Mouse (Mus musculus) bone marrow, adult 2 months (tissue): ENCODE measurements at regions not wholly inside any gene's neighbourhood (a gene's known extent, or its start where the extent isn't known, plus 50 kb on each side); places are given as distances from the start of the nearest gene placed in this dataset.

Source experiments
- H3K27ac ChIP-seq: fragments of 200-500 bp; 2 replicates; pipeline ENCODE4 v1.5.1; 2012; ENCODE audit warnings: low read depth, mild to moderate bottlenecking, control low read depth, inconsistent platforms, low read length; ENCODE audit not compliant: control insufficient read depth, poor library complexity, insufficient read depth
- H3K4me1 ChIP-seq: fragments of 200-500 bp; 2 replicates; pipeline ENCODE4 v1.6.1; 2011; ENCODE audit warnings: low read length; ENCODE audit not compliant: control insufficient read depth, insufficient read depth
- H3K4me3 ChIP-seq: fragments of 200-500 bp; replicated peaks from 2 replicates; pipeline ENCODE3; 2011; ENCODE audit warnings: mild to moderate bottlenecking, low read depth, low read length, control low read depth; ENCODE audit not compliant: control insufficient read depth
- CTCF ChIP-seq: fragments of 200-500 bp; IDR thresholded peaks from 2 replicates; pipeline ENCODE4 v1.5.1; 2011; ENCODE audit warnings: low read length, control low read depth; ENCODE audit not compliant: control insufficient read depth, insufficient read depth
- POLR2A ChIP-seq: fragments of 200-500 bp; IDR thresholded peaks from 2 replicates; pipeline ENCODE4 v1.6.1; 2011; ENCODE audit warnings: low read depth, mild to moderate bottlenecking, control low read depth, low read length, borderline replicate concordance; ENCODE audit not compliant: control insufficient read depth
- WGBS: fragments of 180-500 bp; shearing (Covaris S2); methylation state at CpG from one replicate; pipeline ENCODE4 v1.1.7; 2018; 5-methylcytosine and 5-hydroxymethylcytosine counted together

- Histone ChIP-seq H3K27ac (no peak overlapping the region), H3K4me3 (no peak overlapping the region), H3K4me1 (no peaks in the 10 kb centered on the region)
- no peak for TF ChIP-seq POLR2A
- 63% methylated on average over 4 of the region's 4 CpGs for WGBS
Observed at GRCm38 (mm10) chr7:72590351-72591115, 284.1 kb upstream of the Mctp2 start.

DNA sequence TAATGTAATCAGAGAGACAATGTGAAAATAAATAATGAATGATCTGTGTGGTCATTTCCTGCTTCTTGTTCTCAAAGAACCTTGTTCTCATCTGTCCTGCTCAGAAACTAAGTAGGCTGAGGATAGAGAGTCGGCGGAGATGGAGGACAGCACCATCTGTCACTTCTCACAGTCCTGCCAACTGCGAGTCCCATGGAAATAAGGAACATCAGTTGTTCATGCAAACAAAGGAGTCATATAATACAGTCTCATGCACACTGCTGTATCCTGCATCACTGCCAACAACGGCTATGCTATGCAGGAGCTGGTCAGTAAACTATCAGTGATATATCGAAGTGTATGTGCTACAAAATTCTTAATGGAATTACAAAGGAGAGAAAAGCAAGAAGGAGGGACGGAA, 285.7 kb upstream of the Mctp2 start:
- WGBS = 80% methylated on average over 6 of the region's 6 CpGs
- TF ChIP-seq POLR2A (no peak), CTCF (no peak)
- H3K4me3 ChIP-seq = no peak overlapping the region
- H3K27ac ChIP-seq = no peak overlapping the region
- no peaks in the 10 kb centered on the region for H3K4me1 ChIP-seq

DNA sequence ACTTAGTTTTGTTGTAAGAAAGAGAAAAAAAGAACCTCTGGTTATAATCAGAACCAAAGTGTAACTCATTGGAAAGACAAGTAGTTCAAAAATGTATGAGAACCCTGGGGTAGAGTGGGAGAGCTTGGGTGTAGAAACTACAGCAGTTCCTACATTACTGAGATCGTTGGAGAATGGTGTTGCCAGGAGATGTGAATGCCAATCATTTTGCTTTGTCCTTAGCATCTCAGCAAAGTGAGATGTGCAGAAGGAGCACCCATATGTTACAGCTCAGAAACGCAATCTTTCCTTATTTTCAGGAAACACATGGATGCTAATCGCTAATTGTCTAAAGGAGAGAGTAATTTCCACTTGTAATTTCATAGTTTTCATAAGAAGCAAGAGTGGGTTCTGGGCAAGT, 286.2 kb upstream of the Mctp2 start:
- no peak overlapping the region for H3K27ac ChIP-seq
- no peaks in the 10 kb centered on the region for H3K4me1 ChIP-seq
- TF ChIP-seq POLR2A (no peak), CTCF (no peak)
- 78% methylated on average over 3 of the region's 3 CpGs for WGBS
- no peak overlapping the region for H3K4me3 ChIP-seq

GRCm38 (mm10) chr7:72593259-72593658, 286.9 kb upstream of the Mctp2 start:
- H3K4me1 ChIP-seq = no peaks in the 10 kb centered on the region
- no peak overlapping the region for H3K4me3 ChIP-seq
- H3K27ac ChIP-seq = no peak overlapping the region
- TF ChIP-seq CTCF = no peak
- no peak for TF ChIP-seq POLR2A
- WGBS = 77% methylated on average over 1 of the region's 1 CpGs

- H3K27ac ChIP-seq = no peak overlapping the region
- WGBS = 72% methylated on average over 1 of the region's 1 CpGs
- H3K4me1 ChIP-seq = no peaks in the 10 kb centered on the region
- no peak overlapping the region for H3K4me3 ChIP-seq
- TF ChIP-seq CTCF = no peak
Observed at GRCm38 (mm10) chr7:72594741-72595140, 288.3 kb upstream of the Mctp2 start.

GRCm38 (mm10) chr7:72596985-72597384, 290.6 kb upstream of the Mctp2 start:
- H3K27ac ChIP-seq = no peak overlapping the region
- no peak for TF ChIP-seq POLR2A
- no peak for TF ChIP-seq CTCF
- no peak overlapping the region for H3K4me3 ChIP-seq
- H3K4me1 ChIP-seq = no peaks in the 10 kb centered on the region

DNA sequence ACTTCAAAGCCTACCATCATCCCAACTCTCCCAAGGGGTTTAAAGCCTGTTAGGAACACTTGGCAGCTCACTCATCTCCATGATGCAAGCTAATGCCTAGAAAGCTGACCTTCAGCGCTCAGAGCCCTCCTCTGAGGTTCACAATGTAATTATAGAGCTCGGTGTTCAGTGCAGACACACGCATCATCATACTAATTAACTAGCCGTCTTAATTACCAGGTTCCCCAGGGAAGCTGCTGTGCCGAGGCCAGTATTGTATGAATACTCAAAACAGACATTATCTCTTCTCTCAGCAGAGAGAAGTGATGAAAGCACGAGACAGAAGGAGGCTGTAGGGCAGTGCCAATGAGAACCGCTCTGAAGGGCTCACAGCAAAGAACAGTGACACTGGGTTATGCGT, 295.5 kb upstream of the Mctp2 start:
- Histone ChIP-seq H3K4me3 (no peak overlapping the region), H3K27ac (no peak overlapping the region), H3K4me1 (no peaks in the 10 kb centered on the region; the same call in 1 of the 2 replicates)
- no peak for TF ChIP-seq CTCF
- TF ChIP-seq POLR2A = no peak
- WGBS = 80% methylated on average over 8 of the region's 8 CpGs

DNA sequence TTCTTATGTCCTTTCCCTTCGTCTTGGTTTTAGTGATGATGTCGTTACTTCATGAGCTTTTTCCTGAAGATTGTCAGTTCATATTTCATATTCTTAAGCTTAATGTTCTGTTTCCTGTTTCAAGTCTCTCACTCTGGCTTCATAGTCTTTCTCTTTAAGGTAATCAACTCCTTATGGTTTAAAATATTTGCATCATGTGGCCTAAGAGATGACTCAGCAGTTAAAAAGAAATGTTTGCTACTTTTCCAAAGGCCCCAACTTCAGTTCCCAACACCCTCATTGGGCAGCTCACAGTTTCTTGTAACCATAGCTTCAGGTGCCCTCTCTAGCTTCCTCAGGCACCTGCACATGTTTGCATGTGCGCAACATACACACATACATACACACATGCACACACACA, 303.4 kb upstream of the Mctp2 start:
- TF ChIP-seq POLR2A = no peak
- Histone ChIP-seq H3K4me1 (no peaks in the 10 kb centered on the region; the same call in 1 of the 2 replicates), H3K27ac (no peak overlapping the region), H3K4me3 (no peak overlapping the region)
- 46% methylated on average over 3 of the region's 3 CpGs for WGBS

DNA sequence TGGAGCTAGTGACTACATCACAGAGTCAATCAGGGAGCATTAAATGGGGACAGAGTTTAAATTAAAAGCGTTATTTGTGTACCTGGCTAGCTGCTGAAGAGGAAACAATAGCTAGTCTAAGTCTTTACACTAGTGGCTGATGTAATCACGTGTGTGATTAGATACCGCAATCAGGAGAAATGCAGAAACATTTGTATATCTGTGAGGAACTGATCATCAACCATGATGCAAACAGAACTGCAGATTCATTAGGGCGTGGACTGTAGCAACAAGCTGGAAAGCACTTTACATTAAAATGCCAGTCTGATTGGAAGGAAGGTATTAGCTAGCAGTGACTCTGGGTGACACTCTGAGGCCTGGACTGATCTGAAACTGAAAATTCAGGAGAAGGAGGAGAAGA, 308.8 kb upstream of the Mctp2 start:
- 76% methylated on average over 4 of the region's 4 CpGs for WGBS
- Histone ChIP-seq H3K4me3 (no peak overlapping the region), H3K27ac (no peak overlapping the region), H3K4me1 (no peaks in the 10 kb centered on the region)
- TF ChIP-seq POLR2A (no peak), CTCF (no peak)
